Mouse (Mus musculus): ENCODE results near the gene Mto1. TPM values are rescaled to one million over a fixed set of nuclear protein-coding genes. Genes with fewer than 3 reads are reported as not detected.

Gene Mto1
- polyA plus RNA-seq, 1 experiment: 5.6 TPM

DNA sequence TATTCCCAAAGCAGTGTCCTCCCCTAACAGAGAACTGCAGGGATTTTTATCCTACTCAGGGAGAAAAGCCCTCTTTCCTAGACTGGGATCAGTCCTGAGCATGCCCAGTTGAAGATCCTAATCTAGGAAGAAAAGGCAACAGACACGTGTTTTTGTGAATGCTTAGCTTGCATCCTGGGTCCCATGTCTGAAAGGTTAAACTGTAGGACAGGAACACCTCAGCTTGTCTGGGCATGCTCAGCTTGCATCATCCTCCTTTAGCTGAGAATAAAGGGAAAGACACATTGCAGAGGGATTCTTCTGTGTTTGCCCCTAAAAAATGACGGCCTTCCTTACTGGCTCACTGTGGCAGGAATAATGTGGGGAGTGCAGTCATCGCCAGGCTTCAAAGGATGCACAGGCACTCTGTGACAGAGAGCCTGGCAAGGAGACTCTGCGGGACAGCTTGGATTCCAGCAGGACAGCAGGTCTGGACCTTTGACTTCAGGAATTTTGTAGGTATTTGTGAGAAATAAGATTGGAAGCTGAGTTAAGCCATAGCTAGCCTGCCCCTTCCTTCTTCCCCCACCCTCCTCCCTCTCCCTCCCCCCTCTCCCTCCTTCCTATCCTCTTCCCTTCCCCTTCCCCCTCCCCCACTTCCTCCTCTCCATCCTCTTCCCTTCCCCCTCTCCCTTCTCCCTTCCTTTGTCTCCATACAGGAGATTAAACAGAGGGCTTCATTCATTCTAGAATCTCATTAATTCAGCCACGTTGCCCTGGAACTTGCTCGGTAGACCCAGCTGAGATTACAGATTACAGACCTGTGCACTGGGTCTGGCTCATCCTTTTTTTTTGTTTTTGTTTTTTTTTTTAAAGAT is 55.4 kb downstream of the Mto1 start:
- Histone ChIP-seq H3K36me3 (replicated peaks; ENCODE audit: low read length) (no peaks in the 10 kb centered on the region), H3K27me3 (replicated peaks) (peaks cover 24% of the 10 kb centered on the region), H3K4me1 (peaks cover 24% of the 10 kb centered on the region), H3K4me3 (replicated peaks) (no peak overlapping the region), H3K9me3 (no peaks in the 10 kb centered on the region)
- TF ChIP-seq FLI1 (IDR thresholded peaks at IDR 0.05; ENCODE audit: low read length) (no peak), GATA1 (IDR thresholded peaks at IDR 0.05; ENCODE audit: borderline replicate concordance, low read length) (no peak)

GRCm38 (mm10) chr9:78504133-78504532 is 56.1 kb downstream of the Mto1 start:
- TF ChIP-seq GATA1 (IDR thresholded peaks at IDR 0.05; ENCODE audit: borderline replicate concordance, low read length) (no peak), FLI1 (IDR thresholded peaks at IDR 0.05; ENCODE audit: low read length) (no peak)
- no peak overlapping the region for H3K4me3 ChIP-seq (replicated peaks)
- H3K27me3 ChIP-seq (replicated peaks): peaks cover 24% of the 10 kb centered on the region
- H3K9me3 ChIP-seq: no peaks in the 10 kb centered on the region
- peaks cover 24% of the 10 kb centered on the region for H3K4me1 ChIP-seq
- H3K36me3 ChIP-seq (replicated peaks; ENCODE audit: low read length): no peaks in the 10 kb centered on the region

DNA sequence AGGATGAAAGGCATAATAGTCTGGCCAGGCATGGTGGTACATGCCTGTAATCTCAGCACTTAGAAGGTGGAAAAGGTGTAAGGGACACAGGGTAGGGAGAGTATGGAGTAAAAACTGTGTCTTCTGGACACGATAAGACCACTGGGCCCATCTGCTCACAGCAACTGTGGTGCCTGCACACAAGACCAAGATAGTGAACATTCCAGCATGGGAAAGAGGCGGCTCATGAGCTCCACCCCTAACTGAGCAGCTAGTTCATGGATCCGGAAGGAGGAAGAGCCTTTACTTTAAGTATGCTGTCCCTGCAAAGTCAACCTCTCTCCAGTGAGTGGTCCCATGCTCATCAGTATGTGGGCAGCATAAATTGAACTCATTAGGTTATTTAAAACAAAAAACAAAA is 56.7 kb downstream of the Mto1 start:
- Histone ChIP-seq H3K9me3 (no peaks in the 10 kb centered on the region), H3K27me3 (replicated peaks) (peaks cover 24% of the 10 kb centered on the region), H3K36me3 (replicated peaks; ENCODE audit: low read length) (no peaks in the 10 kb centered on the region), H3K4me3 (replicated peaks) (no peak overlapping the region), H3K4me1 (peaks cover 24% of the 10 kb centered on the region)
- TF ChIP-seq GATA1 (IDR thresholded peaks at IDR 0.05; ENCODE audit: borderline replicate concordance, low read length) (no peak), FLI1 (IDR thresholded peaks at IDR 0.05; ENCODE audit: low read length) (no peak)

DNA sequence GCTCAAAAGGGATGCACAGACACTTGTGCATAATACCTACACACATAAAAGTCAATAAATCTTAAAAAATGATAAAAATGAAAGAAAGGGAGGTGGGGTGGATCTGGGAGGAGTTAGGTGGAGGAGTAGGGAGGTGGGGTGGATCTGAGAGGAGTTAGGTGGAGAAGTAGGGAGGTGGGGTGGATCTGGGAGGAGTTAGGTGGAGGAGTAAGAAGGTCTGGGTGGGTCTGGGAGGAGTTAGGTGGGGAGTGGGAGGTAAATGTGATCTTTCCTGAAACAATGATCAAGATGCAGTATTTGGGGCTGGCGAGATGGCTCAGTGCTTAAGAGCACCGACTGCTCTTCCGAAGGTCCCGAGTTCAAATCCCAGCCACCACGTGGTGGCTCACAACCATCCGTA is 57.2 kb downstream of the Mto1 start:
- TF ChIP-seq GATA1 (IDR thresholded peaks at IDR 0.05; ENCODE audit: borderline replicate concordance, low read length) (no peak), FLI1 (IDR thresholded peaks at IDR 0.05; ENCODE audit: low read length) (no peak)
- peaks cover 24% of the 10 kb centered on the region for H3K4me1 ChIP-seq
- H3K9me3 ChIP-seq: no peaks in the 10 kb centered on the region
- H3K27me3 ChIP-seq (replicated peaks): peaks cover 24% of the 10 kb centered on the region
- no peak overlapping the region for H3K4me3 ChIP-seq (replicated peaks)
- H3K36me3 ChIP-seq (replicated peaks; ENCODE audit: low read length): no peaks in the 10 kb centered on the region

DNA sequence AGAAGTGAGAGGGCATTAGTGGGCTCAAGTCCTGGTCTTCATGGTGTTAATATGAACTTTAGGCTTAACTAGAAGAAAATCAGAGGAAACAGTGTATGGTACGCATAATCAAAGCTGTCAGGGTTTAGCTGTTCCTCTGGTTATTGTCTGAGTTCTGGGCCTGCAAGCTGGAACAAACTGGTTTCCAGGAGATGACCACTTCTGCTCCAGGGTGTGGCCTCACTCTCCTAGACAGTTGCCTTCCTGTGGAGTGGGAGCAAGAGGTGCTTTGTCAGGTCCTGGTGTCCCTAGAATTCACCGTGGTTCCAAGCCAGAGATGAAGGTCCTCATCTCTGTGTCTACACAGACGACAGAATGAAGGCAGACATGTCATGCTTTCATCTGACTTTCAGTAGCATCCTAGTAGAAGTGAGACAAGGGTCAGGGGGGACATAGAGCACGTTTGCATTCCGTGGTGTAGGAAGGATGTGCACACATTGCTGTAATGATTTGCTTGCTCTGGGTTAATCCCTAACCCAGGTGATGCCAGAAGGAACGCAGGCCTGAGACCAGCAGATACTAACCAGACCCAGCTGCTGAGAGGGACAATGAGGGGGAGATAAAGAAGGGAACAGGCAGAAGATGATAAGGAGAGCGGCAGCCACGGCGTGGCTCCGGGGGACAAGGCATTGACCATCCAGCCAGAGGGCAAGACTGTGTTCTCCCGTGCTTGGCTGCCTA is 58.2 kb downstream of the Mto1 start:
- peaks cover 23% of the 10 kb centered on the region for H3K27me3 ChIP-seq (replicated peaks)

DNA sequence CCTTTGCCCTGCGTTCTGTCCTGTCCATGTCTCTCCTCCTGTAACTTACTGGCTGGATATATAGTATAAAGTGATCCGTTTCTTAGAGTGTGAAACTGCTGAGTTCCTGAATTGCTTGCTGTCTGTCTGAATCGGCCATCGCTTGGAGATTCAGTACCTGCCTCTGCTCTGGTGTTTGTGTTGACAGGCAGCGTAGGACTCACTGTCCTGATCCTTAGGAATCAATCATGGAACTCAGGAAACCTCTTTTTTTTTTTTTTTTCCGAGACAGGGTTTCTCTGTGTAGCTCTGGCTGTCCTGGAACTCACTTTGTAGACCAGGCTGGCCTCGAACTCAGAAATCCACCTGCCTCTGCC is 58.7 kb downstream of the Mto1 start:
- H3K4me3 ChIP-seq (replicated peaks): peak overlapping the region; percentile 47
- no peaks in the 10 kb centered on the region for H3K36me3 ChIP-seq (replicated peaks; ENCODE audit: low read length)
- H3K27me3 ChIP-seq (replicated peaks): peaks cover 22% of the 10 kb centered on the region
- H3K4me1 ChIP-seq: peaks cover 24% of the 10 kb centered on the region
- TF ChIP-seq FLI1 (IDR thresholded peaks at IDR 0.05; ENCODE audit: low read length) (no peak), GATA1 (IDR thresholded peaks at IDR 0.05; ENCODE audit: borderline replicate concordance, low read length) (no peak)
- peaks cover 3% of the 10 kb centered on the region for H3K9me3 ChIP-seq

More for the DNA sequence above, 58.2 kb downstream of the Mto1 start:
- Histone ChIP-seq H3K36me3 (replicated peaks; ENCODE audit: low read length) (no peaks in the 10 kb centered on the region), H3K4me3 (replicated peaks) (peak overlapping the region; percentile 47), H3K9me3 (no peaks in the 10 kb centered on the region), H3K4me1 (peaks cover 24% of the 10 kb centered on the region)
- TF ChIP-seq GATA1 (IDR thresholded peaks at IDR 0.05; ENCODE audit: borderline replicate concordance, low read length) (no peak), FLI1 (IDR thresholded peaks at IDR 0.05; ENCODE audit: low read length) (no peak)

DNA sequence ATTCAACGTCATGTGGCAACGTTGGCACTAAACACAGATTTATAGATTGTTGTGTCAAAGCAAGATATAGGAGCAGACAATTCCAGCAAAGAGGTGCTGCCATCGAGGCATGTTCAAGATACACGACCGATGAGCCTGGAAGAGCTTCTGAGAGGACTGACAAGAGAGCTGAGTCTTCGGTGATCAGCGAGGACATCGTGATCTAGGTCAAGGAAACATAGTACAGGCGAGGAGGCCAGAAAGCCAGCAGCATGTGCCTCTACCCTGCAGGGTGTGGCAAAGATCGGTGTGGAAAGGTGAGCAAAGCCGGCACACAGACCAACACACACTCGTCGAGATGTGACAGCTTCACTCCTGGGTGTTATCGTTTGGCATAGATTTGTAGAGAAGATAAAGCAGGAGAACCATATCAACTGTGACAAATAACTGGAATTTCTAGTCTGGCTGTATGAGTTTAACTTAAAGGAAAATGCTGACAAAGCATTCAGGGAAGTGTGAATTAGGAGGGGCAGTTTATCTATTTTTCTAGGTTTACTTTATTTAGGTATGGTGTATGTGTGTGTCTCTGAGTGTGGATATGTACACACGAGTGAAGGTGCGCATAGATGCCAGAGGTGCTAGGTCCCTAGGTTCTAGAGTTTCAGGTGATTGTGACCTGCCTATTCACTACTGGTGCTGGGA is 60.2 kb downstream of the Mto1 start:
- Histone ChIP-seq H3K9me3 (peaks cover 4% of the 10 kb centered on the region), H3K36me3 (replicated peaks; ENCODE audit: low read length) (no peaks in the 10 kb centered on the region), H3K4me1 (peaks cover 20% of the 10 kb centered on the region), H3K4me3 (replicated peaks) (peak overlapping the region; percentile 40), H3K27me3 (replicated peaks) (peaks cover 20% of the 10 kb centered on the region)
- TF ChIP-seq FLI1 (IDR thresholded peaks at IDR 0.05; ENCODE audit: low read length) (no peak), GATA1 (IDR thresholded peaks at IDR 0.05; ENCODE audit: borderline replicate concordance, low read length) (no peak)

DNA sequence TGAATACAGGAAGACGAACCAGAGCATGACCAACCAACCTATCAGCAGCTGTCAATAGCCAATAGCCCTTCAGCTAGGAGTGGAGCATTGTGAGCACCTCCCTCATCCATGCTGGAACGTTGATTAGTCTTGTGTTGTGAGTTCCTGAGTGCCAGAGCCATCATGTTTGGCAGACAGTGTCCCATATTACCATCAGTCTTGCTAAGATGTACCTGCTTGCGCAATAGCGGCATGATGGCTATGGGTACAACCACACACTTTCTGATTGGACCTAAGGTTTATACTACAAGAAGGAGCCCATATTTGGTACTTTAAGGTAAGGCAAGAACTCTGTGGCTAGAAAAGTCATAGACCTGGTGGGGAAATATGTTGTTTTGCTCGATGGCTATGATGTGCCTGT is 63.7 kb downstream of the Mto1 start:
- H3K4me1 ChIP-seq: peaks cover 22% of the 10 kb centered on the region
- no peaks in the 10 kb centered on the region for H3K36me3 ChIP-seq (replicated peaks; ENCODE audit: low read length)
- H3K9me3 ChIP-seq: peaks cover 4% of the 10 kb centered on the region
- TF ChIP-seq FLI1 (IDR thresholded peaks at IDR 0.05; ENCODE audit: low read length) (no peak), GATA1 (IDR thresholded peaks at IDR 0.05; ENCODE audit: borderline replicate concordance, low read length) (no peak)
- H3K4me3 ChIP-seq (replicated peaks): no peak overlapping the region
- H3K27me3 ChIP-seq (replicated peaks): peaks cover 2% of the 10 kb centered on the region

- H3K36me3 ChIP-seq (replicated peaks; ENCODE audit: low read length): no peaks in the 10 kb centered on the region
- H3K27me3 ChIP-seq (replicated peaks): no peaks in the 10 kb centered on the region
- TF ChIP-seq FLI1 (IDR thresholded peaks at IDR 0.05; ENCODE audit: low read length) (no peak), GATA1 (IDR thresholded peaks at IDR 0.05; ENCODE audit: borderline replicate concordance, low read length) (no peak)
- peaks cover 4% of the 10 kb centered on the region for H3K9me3 ChIP-seq
- H3K4me3 ChIP-seq (replicated peaks): no peak overlapping the region
- peaks cover 23% of the 10 kb centered on the region for H3K4me1 ChIP-seq
Measured at GRCm38 (mm10) chr9:78513776-78514500, 65.9 kb downstream of the Mto1 start.
